Mouse (Mus musculus) left cerebral cortex, postnatal 14 days (tissue): ENCODE data around the gene Edc3. TPM values are rescaled to one million over a fixed set of nuclear protein-coding genes. Genes with fewer than 3 reads are reported as not detected.

Experiments
- DNase-seq, 2 experiments: peaks; one replicate each; pipeline ENCODE4 v3.0.0; 2021 to 2022; ENCODE audit warnings: low spot score in 2 of 2, mixed read lengths in 1 of 2
- intact Hi-C: fragments of 180-260 bp; cut with DNase I; formaldehyde crosslinking; loops from one replicate; pipeline ENCODE4 v1.15.1; 2025
- total RNA-seq, 2 experiments: library from RNA; stranded (reverse); gene quantifications; 2 replicates each; pipeline ENCODE4 v1.2.3; 2021

Edc3 gene
- total RNA-seq, 2 experiments from 2014 or later, result 15.3 to 15.6 TPM

- DNase-seq, result no peak
- intact Hi-C loops, result loop anchor here (5.0 kb wide), 1 partner anchor 162 kb away; the partner anchor contains the start of gene Ulk3
These were observed 40.5 kb downstream of the Edc3 start for GRCm38 (mm10) chr9:57748831-57749230.

GRCm38 (mm10) chr9:57750901-57751300 lies 42.6 kb downstream of the Edc3 start:
- intact Hi-C loops, result no loop called here
- DNase-seq, result no peak

- intact Hi-C loops, result no loop called here
- DNase-seq, result no peak
These were observed 49.2 kb downstream of the Edc3 start for GRCm38 (mm10) chr9:57757578-57757977.

- DNase-seq, result peak; percentile 46 to 67
- intact Hi-C loops, result no loop called here
These were observed 50.2 kb downstream of the Edc3 start for GRCm38 (mm10) chr9:57758528-57758927.

GRCm38 (mm10) chr9:57759289-57759688 lies 50.9 kb downstream of the Edc3 start:
- intact Hi-C loops, result no loop called here
- DNase-seq, result peak; percentile 63 to 65

GRCm38 (mm10) chr9:57760416-57761146 lies 52.2 kb downstream of the Edc3 start:
- no peak for DNase-seq
- intact Hi-C loops, result loop anchor here (5.0 kb wide), 2 partner anchors 152 to 237 kb away; partner anchors contain the start of gene Ubl7

- no peak for DNase-seq
- intact Hi-C loops, result loop anchor here (5.0 kb wide), 2 partner anchors 150 to 235 kb away; partner anchors contain the start of gene Ubl7
These were observed 53.5 kb downstream of the Edc3 start for GRCm38 (mm10) chr9:57761563-57762551.

- DNase-seq, result peak in 1 of 2 experiments; percentile 52
- intact Hi-C loops, result loop anchor here (5.0 kb wide), 2 partner anchors 150 to 235 kb away; partner anchors contain the start of gene Ubl7
These were observed 54.2 kb downstream of the Edc3 start for GRCm38 (mm10) chr9:57762563-57762991.

GRCm38 (mm10) chr9:57764147-57764973 lies 56.0 kb downstream of the Edc3 start:
- intact Hi-C loops, result loop anchor here (2.0 to 5.0 kb wide), 3 partner anchors 66 to 233 kb away; partner anchors contain the start of gene Ubl7
- DNase-seq, result peak; percentile 78 to 79

- intact Hi-C loops, result loop anchor here (2.0 to 5.0 kb wide), 3 partner anchors 66 to 232 kb away; partner anchors contain the start of gene Ubl7
- DNase-seq, result peak; percentile 83 to 92
These were observed 56.6 kb downstream of the Edc3 start for GRCm38 (mm10) chr9:57764974-57765363.

GRCm38 (mm10) chr9:57765364-57766351 lies 57.3 kb downstream of the Edc3 start, which contains the start of gene Clk3:
TSS of gene Clk3 (minus strand) at chr9:57765860.
- peak; percentile 83 to 85 for DNase-seq
- intact Hi-C loops, result loop anchor here (2.0 kb wide), 1 partner anchor 65 kb away; no protein-coding TSS in a partner anchor

- intact Hi-C loops, result no loop called here
- DNase-seq, result peak; percentile 49 to 62
These were observed 58.1 kb downstream of the Edc3 start for GRCm38 (mm10) chr9:57766431-57766830.

- intact Hi-C loops, result no loop called here
- DNase-seq, result no peak
These were observed 58.9 kb downstream of the Edc3 start for GRCm38 (mm10) chr9:57767231-57767630.

GRCm38 (mm10) chr9:57769539-57770069 lies 61.3 kb downstream of the Edc3 start:
- intact Hi-C loops, result no loop called here
- no peak for DNase-seq

- intact Hi-C loops, result no loop called here
- DNase-seq, result no peak
These were observed 61.9 kb downstream of the Edc3 start for GRCm38 (mm10) chr9:57770214-57770613.

GRCm38 (mm10) chr9:57770836-57771235 lies 62.5 kb downstream of the Edc3 start:
- DNase-seq, result no peak
- intact Hi-C loops, result no loop called here

- intact Hi-C loops, result no loop called here
- DNase-seq, result no peak
These were observed 65.4 kb downstream of the Edc3 start for GRCm38 (mm10) chr9:57773754-57774153.
